Mouse (Mus musculus): ENCODE results near the gene Cab39l.
"Not testable (repeated sequence)": the region's sequence is repeated elsewhere in the genome, so short reads cannot be mapped to it uniquely, and the experiment has no call there.

Gene Cab39l

DNA sequence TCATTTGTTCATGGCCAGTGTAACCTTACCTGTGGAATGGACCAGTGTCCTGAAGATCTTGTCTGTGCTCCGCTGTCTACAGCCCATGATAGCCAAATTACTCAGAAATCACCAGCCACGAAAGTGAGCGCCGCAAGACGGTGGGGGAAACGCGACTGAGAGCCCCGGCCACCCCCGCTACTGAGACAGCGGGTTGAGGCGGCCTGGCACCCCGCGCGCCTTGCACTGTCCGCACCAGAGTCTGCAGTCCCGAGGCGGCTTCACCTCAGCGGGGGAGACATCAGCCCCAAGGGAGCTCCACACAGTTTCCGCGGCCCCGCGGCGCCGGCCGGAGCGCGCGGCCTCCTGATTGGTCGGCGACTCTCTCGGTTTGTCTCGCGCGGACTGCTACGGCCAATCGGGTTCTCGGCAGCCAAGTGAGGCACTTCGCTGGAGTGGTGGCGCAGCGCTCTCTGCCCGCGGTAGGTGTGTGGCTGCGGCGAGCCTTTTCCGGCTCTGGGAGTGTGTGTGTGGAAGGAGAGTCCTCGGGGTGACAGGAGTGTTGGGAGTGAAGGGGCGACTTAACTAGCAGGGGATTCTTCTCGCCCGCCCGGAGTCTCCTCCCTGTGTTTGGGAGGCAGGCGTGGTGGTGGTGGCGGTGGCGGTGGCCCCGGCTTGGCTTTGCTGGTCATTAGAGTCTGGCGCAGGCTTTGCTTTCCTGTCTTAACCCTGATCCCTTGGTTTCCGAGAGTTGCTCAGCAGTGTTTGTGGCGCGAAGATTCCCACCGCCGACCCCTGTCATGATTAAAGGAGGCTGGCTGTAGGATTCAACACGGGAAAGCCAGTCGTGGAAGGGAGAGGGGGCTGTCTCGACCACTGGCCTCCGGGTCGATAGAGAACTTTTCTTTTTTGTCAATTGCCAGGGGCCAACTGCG lies at the start of gene Cab39l, which contains the start of gene Setdb2:
Gene Cab39l (plus strand): TSS at position 415 of the 914 bp plus-strand sequence.
Gene Setdb2 (minus strand): TSS at position 327 of the 914 bp plus-strand sequence.
- peak; percentile 75 for DNase-seq (ENCODE audit: low spot score)

DNA sequence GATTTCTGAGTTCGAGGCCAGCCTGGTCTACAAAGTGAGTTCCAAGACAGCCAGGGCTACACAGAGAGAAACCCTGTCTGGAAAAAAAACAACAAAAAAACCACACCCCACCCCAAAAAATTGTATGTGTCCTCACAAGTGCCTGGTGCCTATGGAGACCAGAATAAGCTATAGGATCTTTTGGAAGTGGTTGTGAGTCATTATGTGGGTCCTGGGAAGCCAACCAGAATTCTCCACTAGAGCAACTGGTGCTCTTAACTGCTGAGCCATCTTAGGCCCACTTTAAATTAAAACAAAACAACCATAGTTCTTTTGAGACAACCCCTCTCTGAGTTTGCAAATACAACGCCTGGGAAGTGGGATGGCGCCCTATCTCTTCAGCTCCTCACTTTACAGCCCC lies 45.5 kb upstream of the Cab39l start, which contains the start of gene Phf11c:
Gene Phf11c (minus strand): TSS at position 101 of the 400 bp plus-strand sequence.
- DNase-seq (ENCODE audit: low spot score) = no peak

- DNase-seq (ENCODE audit: low spot score) = no peak
Observed at GRCm38 (mm10) chr14:59396999-59397398, 43.8 kb upstream of the Cab39l start.

DNA sequence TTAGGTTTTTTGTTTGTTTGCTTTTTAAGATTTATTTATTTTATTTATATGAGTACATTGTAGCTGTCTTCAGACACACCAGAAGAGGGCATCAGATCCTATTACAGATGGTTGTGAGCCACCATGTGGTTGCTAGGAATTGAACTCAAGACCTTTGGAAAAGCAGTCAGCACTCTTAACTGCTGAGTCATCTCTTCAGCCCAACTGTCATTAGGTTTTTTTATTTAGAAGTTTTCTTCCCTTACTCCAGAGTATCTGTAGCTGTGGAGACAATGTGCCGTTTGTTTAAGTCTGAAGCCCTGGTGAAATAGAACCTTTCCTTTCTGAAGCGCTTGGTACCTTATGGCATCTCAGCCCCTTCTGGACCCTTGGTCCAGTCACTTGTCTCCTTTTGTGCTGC lies 25.8 kb upstream of the Cab39l start:
- not testable (repeated sequence) for DNase-seq (ENCODE audit: low spot score)

GRCm38 (mm10) chr14:59418171-59418570 lies 22.6 kb upstream of the Cab39l start:
- DNase-seq (ENCODE audit: low spot score) = no peak

GRCm38 (mm10) chr14:59422912-59423663 lies 17.7 kb upstream of the Cab39l start:
- DNase-seq (ENCODE audit: low spot score) = no peak

DNA sequence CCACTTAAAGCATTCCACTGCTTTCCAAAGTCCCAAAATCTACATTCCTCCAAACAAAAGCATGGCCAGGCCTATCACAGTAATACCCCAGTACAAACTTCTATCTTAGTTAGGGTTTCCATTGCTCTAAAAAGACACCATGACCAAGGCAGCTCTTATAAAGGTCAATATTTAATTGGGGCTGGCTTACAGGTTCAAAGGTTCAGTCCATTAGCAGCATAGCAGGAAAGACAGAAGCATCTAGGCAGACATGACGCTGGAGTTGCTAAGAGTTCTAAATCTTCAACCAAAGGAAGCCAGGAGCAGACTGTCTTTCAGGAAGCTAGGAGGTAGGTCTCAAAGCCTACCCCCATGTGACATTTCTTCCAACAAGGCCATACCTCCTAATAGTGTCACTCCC lies 10.2 kb upstream of the Cab39l start:
- DNase-seq (ENCODE audit: low spot score) = no peak

- no peak for DNase-seq (ENCODE audit: low spot score)
Observed at GRCm38 (mm10) chr14:59433902-59434301, 6.9 kb upstream of the Cab39l start.

- DNase-seq (ENCODE audit: low spot score) = no peak
Observed at GRCm38 (mm10) chr14:59435206-59435605, 5.6 kb upstream of the Cab39l start.

DNA sequence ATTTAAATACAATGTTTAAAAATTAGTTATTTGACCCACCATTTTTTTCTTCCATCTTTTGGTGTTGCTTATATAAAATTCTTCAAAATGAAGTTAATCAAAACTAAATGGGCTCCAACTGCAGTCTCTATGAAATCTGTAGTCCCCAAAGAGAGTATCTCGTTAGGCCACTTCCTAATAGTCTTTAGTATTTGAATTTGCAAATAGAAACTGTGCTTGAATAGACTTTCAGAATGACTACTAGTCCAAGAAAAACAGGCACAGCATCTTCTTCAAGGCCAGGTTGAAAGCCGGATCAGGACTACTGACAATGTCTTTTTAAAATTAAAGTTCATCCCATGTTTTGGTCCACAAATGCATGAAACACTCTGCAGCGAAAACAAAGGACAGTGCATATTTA lies 3.4 kb upstream of the Cab39l start:
- no peak for DNase-seq (ENCODE audit: low spot score)

- no peak for DNase-seq (ENCODE audit: low spot score)
Observed at GRCm38 (mm10) chr14:59438505-59438904, 2.3 kb upstream of the Cab39l start.

DNA sequence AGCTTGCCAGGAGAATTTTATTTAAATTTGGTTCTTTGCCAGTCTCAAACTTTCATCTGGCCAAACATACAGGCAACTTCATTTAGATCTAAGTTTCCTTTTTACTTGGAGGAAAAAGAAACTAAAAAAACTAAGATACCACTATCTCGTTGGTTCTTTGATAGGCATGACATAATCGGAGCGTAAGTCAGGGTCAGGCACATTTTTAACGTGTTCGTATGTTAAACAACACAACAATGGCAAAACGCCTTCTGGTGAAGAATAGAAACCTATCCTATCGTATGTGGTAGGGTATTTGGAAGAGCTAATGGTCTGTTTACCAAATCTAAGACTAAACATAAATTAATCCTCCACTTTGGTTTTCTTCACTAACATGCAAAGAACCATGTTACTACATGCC lies 733 bp upstream of the Cab39l start:
- no peak for DNase-seq (ENCODE audit: low spot score)

DNA sequence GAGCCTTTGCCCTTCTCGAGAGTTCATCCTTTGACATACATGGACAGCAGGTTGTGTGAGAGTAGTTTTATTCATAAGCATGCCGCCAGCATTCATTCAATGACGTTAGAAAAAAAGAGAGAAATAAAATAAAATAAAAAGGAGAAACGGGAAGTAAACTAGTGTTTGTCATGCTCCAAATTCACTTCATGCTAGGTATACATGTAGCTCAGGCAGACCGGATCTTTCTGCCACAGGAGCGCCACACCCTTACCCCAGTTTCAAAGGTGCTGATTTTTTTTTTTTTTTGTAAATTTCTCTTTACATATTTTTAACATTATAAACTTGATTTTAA lies 667 bp downstream of the Cab39l start:
- DNase-seq (ENCODE audit: low spot score) = no peak

GRCm38 (mm10) chr14:59445421-59445820 lies 4.6 kb downstream of the Cab39l start:
- DNase-seq (ENCODE audit: low spot score) = no peak

DNA sequence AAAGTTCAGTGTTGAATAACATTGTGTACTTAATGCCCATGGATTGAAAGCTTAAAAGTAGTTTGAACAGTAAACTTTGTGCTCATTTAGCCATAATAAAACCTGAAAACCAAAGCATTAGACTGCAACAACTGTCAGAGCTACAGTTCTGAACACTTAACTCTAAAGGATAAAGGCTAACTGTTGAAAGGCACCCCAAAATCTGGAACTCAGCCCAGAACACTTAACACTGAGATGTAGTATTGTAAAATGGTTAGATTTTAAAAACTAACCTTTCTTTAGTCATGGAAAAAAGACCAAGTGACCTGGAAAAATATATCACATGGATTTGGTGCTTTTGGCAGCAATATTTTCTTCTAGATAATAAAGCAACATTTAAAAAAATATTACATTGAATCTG lies 7.2 kb downstream of the Cab39l start:
- no peak for DNase-seq (ENCODE audit: low spot score)

- no peak for DNase-seq (ENCODE audit: low spot score)
Observed at GRCm38 (mm10) chr14:59466503-59466902, 25.7 kb downstream of the Cab39l start.

GRCm38 (mm10) chr14:59467798-59468197 lies 27.0 kb downstream of the Cab39l start:
- no peak for DNase-seq (ENCODE audit: low spot score)

GRCm38 (mm10) chr14:59470781-59471180 lies 30.0 kb downstream of the Cab39l start:
- no peak for DNase-seq (ENCODE audit: low spot score)

DNA sequence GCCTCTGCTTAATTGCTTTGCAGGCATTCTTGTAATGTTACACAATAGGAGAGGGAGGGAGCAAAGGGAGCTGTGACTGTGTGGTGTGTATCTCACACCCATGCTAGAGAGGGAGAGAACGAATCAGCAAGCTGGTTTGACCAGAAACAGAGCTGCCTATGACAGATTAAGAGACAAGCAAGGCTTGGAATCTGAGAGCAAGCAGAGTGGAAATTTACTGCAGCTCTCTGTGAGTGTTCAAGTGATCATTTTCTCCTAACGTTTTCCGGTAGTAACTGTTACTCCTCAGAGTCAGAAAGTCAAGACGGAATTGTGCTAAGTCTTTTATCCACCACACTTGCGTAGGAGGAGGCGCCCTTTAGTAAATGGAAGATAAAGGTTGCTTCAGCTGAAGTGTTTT lies 37.9 kb downstream of the Cab39l start:
- DNase-seq (ENCODE audit: low spot score) = no peak

DNA sequence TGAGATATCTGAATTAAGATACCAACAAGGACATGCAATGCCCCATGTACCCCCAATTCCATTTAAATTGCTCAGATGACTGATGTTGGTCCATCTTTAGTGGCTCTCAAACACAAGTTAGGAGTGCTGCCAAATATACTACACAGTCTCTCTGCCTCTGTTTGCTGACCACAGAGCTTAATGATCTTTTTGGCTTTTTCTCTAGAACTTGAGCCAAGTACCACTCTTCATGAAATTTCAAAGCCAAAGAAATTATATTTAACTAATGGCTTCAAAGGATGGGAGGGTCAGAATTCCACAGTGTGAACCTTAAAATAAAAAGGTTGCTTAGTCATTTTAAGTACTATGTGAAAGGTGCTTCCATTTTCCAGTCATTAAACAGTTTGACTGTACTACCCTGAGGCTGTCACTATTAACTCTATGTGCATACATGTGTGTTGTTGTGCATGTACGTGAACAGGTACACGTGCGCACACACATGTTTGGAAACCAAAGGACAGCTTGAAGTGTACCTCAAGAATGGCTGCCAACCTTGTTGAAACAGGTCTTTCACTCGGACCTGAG lies 44.6 kb downstream of the Cab39l start:
- DNase-seq (ENCODE audit: low spot score) = no peak

DNA sequence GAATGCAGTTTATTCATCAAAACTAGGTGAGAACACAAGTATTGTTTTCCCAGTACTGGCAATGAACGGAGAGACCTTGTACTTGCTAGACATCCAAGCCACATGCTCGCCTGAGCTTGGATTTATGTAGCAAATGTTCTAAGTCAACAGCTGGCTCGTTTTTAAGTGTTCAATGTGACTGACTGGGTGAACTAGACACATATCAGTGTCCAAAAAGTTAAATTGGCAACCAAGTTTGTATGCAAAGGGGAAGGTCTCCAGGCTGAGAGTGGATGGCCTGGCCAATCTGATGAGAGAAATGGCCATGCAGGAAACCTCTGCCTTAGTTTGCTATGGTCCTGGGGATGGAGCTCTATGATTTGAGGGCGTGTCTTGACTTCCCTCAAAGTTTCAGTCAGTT lies 51.6 kb downstream of the Cab39l start:
- no peak for DNase-seq (ENCODE audit: low spot score)

DNA sequence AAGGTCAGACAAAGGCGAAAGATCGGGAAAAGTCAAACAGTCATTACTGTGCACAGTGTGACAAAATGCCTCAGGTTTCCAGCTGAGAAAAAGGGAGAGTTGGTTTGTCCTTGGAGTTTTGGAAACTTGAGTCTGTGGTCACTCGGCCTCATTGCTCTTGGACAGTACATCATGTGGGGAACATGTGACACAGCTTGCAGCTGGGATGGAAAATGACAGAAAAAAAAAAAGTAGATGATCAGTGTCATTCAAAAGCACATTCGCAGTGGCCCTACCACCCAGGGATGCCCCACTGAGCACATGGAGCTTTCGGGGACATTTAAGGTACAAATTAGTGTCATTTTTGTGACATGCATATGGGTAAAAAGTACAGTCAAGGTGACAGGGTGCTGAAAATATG lies 57.2 kb downstream of the Cab39l start:
- DNase-seq (ENCODE audit: low spot score) = no peak

GRCm38 (mm10) chr14:59504831-59505230 lies 64.1 kb downstream of the Cab39l start:
- DNase-seq (ENCODE audit: low spot score) = no peak

All from urinary bladder, postnatal 10 days (tissue).